Mouse (Mus musculus): ENCODE measurements at regions not wholly inside any gene's neighbourhood (a gene's known extent, or its start where the extent isn't known, plus 50 kb on each side); places are given as distances from the start of the nearest gene placed in this dataset.

DNA sequence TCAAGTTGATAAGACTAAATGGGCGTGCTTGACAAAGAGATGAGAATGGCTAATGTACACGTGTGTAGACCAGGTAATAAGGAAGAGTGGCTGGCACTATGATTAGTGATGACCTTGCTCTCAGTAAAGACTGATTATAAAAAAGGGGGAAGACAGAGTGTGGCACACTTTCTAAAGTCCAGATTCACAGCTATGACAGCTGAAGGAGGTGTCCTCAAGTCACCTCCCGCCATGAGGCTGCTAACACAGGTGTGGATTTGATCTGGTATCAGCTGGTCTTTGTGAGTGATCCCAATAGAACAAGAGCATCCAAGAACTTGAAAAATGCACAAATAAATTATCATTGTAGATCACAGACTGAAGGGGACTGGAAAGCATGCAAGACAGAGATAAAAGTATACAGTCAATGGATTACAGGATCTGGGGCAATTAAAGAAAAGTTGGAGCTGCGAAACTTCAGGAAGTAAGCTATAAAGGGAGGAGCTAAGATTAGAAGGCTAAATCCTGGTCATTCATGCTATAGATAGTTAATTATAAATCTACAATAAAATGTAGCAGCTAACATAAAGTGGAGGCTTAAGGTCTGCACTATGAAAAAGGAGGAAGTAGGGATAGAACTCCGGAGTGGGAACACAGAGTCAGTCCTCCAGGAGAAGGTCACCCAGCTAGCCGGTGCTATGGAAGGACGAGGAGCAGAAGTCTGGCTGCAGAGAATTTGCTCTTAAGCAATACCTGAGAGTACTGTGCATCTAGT is 96.7 kb upstream of the Kitl start:
- H3K27ac ChIP-seq (ENCODE audit: insufficient read depth, low read depth, low read length, poor library complexity, severe bottlenecking), result no peak overlapping the region
- H3K36me3 ChIP-seq (ENCODE audit: control insufficient read depth, insufficient read depth, low read length, poor library complexity, severe bottlenecking), result no peaks in the 10 kb centered on the region
- H3K9ac ChIP-seq (ENCODE audit: insufficient read depth, low read depth, low read length, poor library complexity, severe bottlenecking), result no peak overlapping the region
- no peaks in the 10 kb centered on the region for H3K4me1 ChIP-seq (ENCODE audit: control insufficient read depth in 2 of 2, insufficient read depth in 2 of 2, low read length in 2 of 2, poor library complexity in 1 of 2)
- DNase-seq (ENCODE audit: low read depth, low spot score), result no peak
- no peak overlapping the region for H3K4me3 ChIP-seq (ENCODE audit: insufficient read depth in 1 of 2, low read depth in 1 of 2, low read length in 2 of 2, poor library complexity in 1 of 2, severe bottlenecking in 1 of 2)
- H3K9me3 ChIP-seq (ENCODE audit: control insufficient read depth, insufficient read depth, low read depth, low read length), result no peaks in the 10 kb centered on the region
- in situ Hi-C loops (cut with MboI; ENCODE audit: low sequenced_read_pairs in 2 of 2, unreplicated experiment in 2 of 2), result no loop called here
- TF ChIP-seq ZC3H11A (IDR thresholded peaks at IDR 0.05; ENCODE audit: borderline replicate concordance, low read depth, low read length), result no peak
- no peak for TF ChIP-seq HCFC1 (IDR thresholded peaks at IDR 0.05; ENCODE audit: borderline replicate concordance, insufficient read depth, low read length)
- no peak for TF ChIP-seq CHD2 (IDR thresholded peaks at IDR 0.05; ENCODE audit: low read depth, low read length)
- TF ChIP-seq ZNF384 (IDR thresholded peaks at IDR 0.05; ENCODE audit: low read depth, low read length), result no peak
- TF ChIP-seq MAFK (IDR thresholded peaks at IDR 0.05; ENCODE audit: insufficient read depth, low read depth, low read length), result no peak

DNA sequence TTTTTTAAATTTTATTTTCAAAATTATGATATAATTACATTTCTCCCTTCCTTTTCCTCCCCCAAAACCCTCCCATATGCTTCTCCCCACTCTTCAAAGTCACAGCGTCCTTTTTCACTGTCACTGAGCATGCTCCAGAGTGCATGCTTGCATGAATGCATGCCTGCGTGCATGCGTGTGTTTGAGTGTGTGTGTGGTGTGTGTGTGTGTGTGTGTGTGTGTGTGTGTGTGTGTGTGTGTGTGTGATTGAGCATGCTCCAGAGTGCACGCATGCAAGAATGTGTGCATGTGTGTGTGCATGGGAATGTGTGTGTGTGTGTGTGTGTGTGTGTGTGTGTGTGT is 101.6 kb upstream of the Kitl start:
- no peaks in the 10 kb centered on the region for H3K36me3 ChIP-seq (ENCODE audit: control insufficient read depth, insufficient read depth, low read length, poor library complexity, severe bottlenecking)
- H3K9ac ChIP-seq (ENCODE audit: insufficient read depth, low read depth, low read length, poor library complexity, severe bottlenecking), result no peak overlapping the region
- no peak for DNase-seq (ENCODE audit: low read depth, low spot score)
- H3K9me3 ChIP-seq (ENCODE audit: control insufficient read depth, insufficient read depth, low read depth, low read length), result no peaks in the 10 kb centered on the region
- TF ChIP-seq CHD2 (IDR thresholded peaks at IDR 0.05; ENCODE audit: low read depth, low read length) (no peak), ZNF384 (IDR thresholded peaks at IDR 0.05; ENCODE audit: low read depth, low read length) (no peak), HCFC1 (IDR thresholded peaks at IDR 0.05; ENCODE audit: borderline replicate concordance, insufficient read depth, low read length) (no peak), ZC3H11A (IDR thresholded peaks at IDR 0.05; ENCODE audit: borderline replicate concordance, low read depth, low read length) (no peak), MAFK (IDR thresholded peaks at IDR 0.05; ENCODE audit: insufficient read depth, low read depth, low read length) (no peak)
- H3K27ac ChIP-seq (ENCODE audit: insufficient read depth, low read depth, low read length, poor library complexity, severe bottlenecking), result no peak overlapping the region
- H3K4me3 ChIP-seq (ENCODE audit: insufficient read depth in 1 of 2, low read depth in 1 of 2, low read length in 2 of 2, poor library complexity in 1 of 2, severe bottlenecking in 1 of 2), result no peak overlapping the region
- in situ Hi-C loops (cut with MboI; ENCODE audit: low sequenced_read_pairs in 2 of 2, unreplicated experiment in 2 of 2), result no loop called here
- no peaks in the 10 kb centered on the region for H3K4me1 ChIP-seq (ENCODE audit: control insufficient read depth in 2 of 2, insufficient read depth in 2 of 2, low read length in 2 of 2, poor library complexity in 1 of 2)

DNA sequence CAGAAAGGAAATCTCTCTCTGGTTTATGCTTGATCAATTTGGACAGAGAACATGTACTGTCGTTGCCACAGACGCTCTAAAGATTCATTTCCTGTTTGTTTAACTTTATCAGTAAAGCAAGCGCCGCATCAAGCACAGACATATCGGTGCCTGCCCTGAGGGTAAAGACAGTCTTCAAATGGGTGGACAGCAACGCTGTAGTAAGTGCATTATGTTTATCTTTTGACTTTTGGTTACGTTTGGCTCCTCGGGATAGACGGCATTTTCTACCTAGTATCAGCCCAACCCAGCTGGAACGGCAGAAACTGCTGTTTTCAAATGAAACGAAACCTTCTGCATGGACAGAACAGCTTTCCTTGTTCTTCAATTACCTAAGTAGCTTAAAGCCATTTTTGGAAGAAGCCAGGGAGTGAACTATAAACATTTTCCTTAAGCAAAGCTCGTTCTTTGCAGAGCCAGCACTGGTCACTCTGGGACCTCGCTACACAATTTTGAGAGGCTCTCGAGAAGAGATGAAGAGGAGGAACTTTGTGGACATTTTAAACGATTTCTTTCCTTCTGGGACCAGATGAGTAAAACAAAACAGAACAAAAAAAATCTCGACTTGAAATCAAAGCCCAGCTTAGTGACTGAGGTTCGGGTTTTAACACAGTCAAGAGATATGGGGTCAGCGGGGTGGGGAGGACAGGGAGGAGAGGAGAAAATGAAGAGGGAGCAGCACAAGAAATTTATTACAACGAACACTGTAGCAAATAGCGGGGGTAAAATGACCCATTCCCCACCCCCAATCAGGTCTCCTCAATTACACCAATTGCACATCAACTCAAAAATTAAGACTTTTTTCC is 102.2 kb upstream of the Kitl start:
- Histone ChIP-seq H3K36me3 (ENCODE audit: control insufficient read depth, insufficient read depth, low read length, poor library complexity, severe bottlenecking) (no peaks in the 10 kb centered on the region), H3K9me3 (ENCODE audit: control insufficient read depth, insufficient read depth, low read depth, low read length) (no peaks in the 10 kb centered on the region), H3K27ac (ENCODE audit: insufficient read depth, low read depth, low read length, poor library complexity, severe bottlenecking) (no peak overlapping the region), H3K9ac (ENCODE audit: insufficient read depth, low read depth, low read length, poor library complexity, severe bottlenecking) (no peak overlapping the region), H3K4me1 (ENCODE audit: control insufficient read depth in 2 of 2, insufficient read depth in 2 of 2, low read length in 2 of 2, poor library complexity in 1 of 2) (no peaks in the 10 kb centered on the region), H3K4me3 (ENCODE audit: insufficient read depth in 1 of 2, low read depth in 1 of 2, low read length in 2 of 2, poor library complexity in 1 of 2, severe bottlenecking in 1 of 2) (no peak overlapping the region)
- TF ChIP-seq HCFC1 (IDR thresholded peaks at IDR 0.05; ENCODE audit: borderline replicate concordance, insufficient read depth, low read length) (no peak), ZNF384 (IDR thresholded peaks at IDR 0.05; ENCODE audit: low read depth, low read length) (no peak), CHD2 (IDR thresholded peaks at IDR 0.05; ENCODE audit: low read depth, low read length) (no peak), MAFK (IDR thresholded peaks at IDR 0.05; ENCODE audit: insufficient read depth, low read depth, low read length) (no peak), ZC3H11A (IDR thresholded peaks at IDR 0.05; ENCODE audit: borderline replicate concordance, low read depth, low read length) (no peak)
- no peak for DNase-seq (ENCODE audit: low read depth, low spot score)
- in situ Hi-C loops (cut with MboI; ENCODE audit: low sequenced_read_pairs in 2 of 2, unreplicated experiment in 2 of 2), result no loop called here

DNA sequence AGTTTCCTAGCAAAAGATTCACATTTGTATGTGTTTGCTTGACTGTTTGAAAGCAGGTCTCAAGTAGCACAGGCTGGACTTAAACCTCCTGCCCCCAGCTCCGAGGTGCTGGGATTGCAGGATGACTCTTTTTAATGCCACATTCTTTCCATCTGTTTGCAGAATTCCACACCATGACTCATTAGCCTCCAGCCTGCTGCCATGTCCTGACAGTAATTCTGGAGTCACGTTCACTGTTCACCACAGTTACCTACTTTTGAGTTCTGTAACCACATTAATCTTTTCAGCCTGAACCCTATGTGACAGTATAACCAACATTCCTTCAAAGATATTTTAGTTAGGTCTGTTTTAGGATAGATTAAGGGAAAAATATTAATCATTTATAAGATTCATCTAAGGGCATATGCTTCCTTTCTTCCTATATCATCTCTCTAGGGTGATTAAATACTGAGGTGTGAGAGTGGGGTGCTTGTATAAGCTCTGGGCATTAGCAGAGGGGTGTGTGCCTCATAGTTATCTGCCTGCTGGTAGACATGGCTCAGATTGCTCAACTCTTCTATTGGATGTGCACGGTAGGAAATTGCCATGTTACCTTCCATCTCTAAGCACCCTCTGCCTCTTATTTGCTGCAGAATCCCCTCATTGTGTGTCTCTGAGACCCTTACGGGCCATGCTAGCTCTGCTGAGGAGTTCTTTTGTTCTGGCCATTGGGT is 105.3 kb upstream of the Kitl start:
- H3K9me3 ChIP-seq (ENCODE audit: control insufficient read depth, insufficient read depth, low read depth, low read length), result no peaks in the 10 kb centered on the region
- TF ChIP-seq MAFK (IDR thresholded peaks at IDR 0.05; ENCODE audit: insufficient read depth, low read depth, low read length) (no peak), HCFC1 (IDR thresholded peaks at IDR 0.05; ENCODE audit: borderline replicate concordance, insufficient read depth, low read length) (no peak), ZC3H11A (IDR thresholded peaks at IDR 0.05; ENCODE audit: borderline replicate concordance, low read depth, low read length) (no peak), ZNF384 (IDR thresholded peaks at IDR 0.05; ENCODE audit: low read depth, low read length) (no peak), CHD2 (IDR thresholded peaks at IDR 0.05; ENCODE audit: low read depth, low read length) (no peak)
- no peak overlapping the region for H3K4me3 ChIP-seq (ENCODE audit: insufficient read depth in 1 of 2, low read depth in 1 of 2, low read length in 2 of 2, poor library complexity in 1 of 2, severe bottlenecking in 1 of 2)
- H3K9ac ChIP-seq (ENCODE audit: insufficient read depth, low read depth, low read length, poor library complexity, severe bottlenecking), result no peak overlapping the region
- in situ Hi-C loops (cut with MboI; ENCODE audit: low sequenced_read_pairs in 2 of 2, unreplicated experiment in 2 of 2), result no loop called here
- no peak for DNase-seq (ENCODE audit: low read depth, low spot score)
- H3K27ac ChIP-seq (ENCODE audit: insufficient read depth, low read depth, low read length, poor library complexity, severe bottlenecking), result no peak overlapping the region
- H3K4me1 ChIP-seq (ENCODE audit: control insufficient read depth in 2 of 2, insufficient read depth in 2 of 2, low read length in 2 of 2, poor library complexity in 1 of 2), result no peaks in the 10 kb centered on the region
- no peaks in the 10 kb centered on the region for H3K36me3 ChIP-seq (ENCODE audit: control insufficient read depth, insufficient read depth, low read length, poor library complexity, severe bottlenecking)
